In the genomic region with DNA sequence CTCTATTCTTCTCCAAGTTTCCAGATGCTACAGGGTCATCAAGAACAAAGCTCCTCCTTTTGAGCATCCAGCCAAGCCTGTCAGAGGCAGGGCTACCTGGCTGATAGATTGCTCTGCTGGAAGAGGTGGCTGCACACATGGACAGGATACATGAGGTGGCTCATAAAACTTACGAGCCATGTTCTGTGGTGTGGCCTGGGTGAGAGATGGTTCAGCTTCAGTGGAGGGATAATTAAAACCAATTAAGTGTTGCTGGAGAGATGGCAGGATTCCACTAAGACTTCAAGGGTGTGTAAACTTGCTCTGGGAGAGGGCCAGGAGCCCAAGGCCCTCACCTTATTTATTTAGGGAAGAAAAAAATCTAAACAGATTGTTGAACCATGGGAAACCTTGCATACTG, we compare ENCODE assay signal across 21 mouse cellular contexts.
DNase-seq lines count a peak whose midpoint lies in the region; ATAC-seq and TF ChIP-seq lines count a peak whose summit lies in the region.
"Had no signal": no experiment of that assay in that cellular context is flagged by ENCODE, and none has a peak within 500 bp of the region (broad histone marks: within the 10 kb centered on the region; RNA-seq: fewer than 3 reads in every experiment).

No protein-coding gene starts in this region.

- POLR2A ChIA-PET in Patski (lab: Charles Lee) = interaction anchor here (0.7 kb wide), 1 partner anchor 29 kb away, joined by 3 read pairs; no protein-coding TSS in a partner anchor

- no peak for TF ChIP-seq CTCF in kidney, postnatal 0 days (IDR thresholded peaks at IDR 0.05; ENCODE audit: low read depth)
- TF ChIP-seq CTCF in Patski (IDR thresholded peaks at IDR 0.05) = no peak

- peak; percentile 90 for ATAC-seq in kidney, embryonic 15.5 days (replicated peaks; ENCODE audit: low FRiP score)
- ATAC-seq in kidney, postnatal 0 days (replicated peaks; ENCODE audit: low FRiP score, low read depth) = peak; percentile 54
- peak; percentile 17 for ATAC-seq in Patski
- ATAC-seq: activated CD4-positive, CD25-positive, alpha-beta regulatory T cell, adult 4 months; forebrain, embryonic 13.5 days; forebrain, embryonic 15.5 days; forebrain, postnatal 0 days had no signal

- H3K4me3 ChIP-seq in kidney, embryonic 15.5 days (replicated peaks) = no peak overlapping the region
- H3K4me3 ChIP-seq in kidney, postnatal 0 days (replicated peaks; ENCODE audit: low read depth, low read length) = no peak overlapping the region
- H3K4me3 ChIP-seq: embryonic facial prominence, embryonic 10.5 days; embryonic facial prominence, embryonic 12.5 days; forebrain, embryonic 13.5 days; forebrain, embryonic 15.5 days had no signal

- CTCF ChIA-PET in Patski (lab: Charles Lee) = no interaction called here

- peaks cover 7% of the 10 kb centered on the region for H3K4me1 ChIP-seq in kidney, embryonic 15.5 days
- no peaks in the 10 kb centered on the region for H3K4me1 ChIP-seq in kidney, postnatal 0 days (replicated peaks; ENCODE audit: insufficient read depth, low read length)
- H3K4me1 ChIP-seq: forebrain, embryonic 15.5 days had no signal

- no peaks in the 10 kb centered on the region for H3K9me3 ChIP-seq in kidney, embryonic 15.5 days (replicated peaks)
- H3K9me3 ChIP-seq in kidney, postnatal 0 days (replicated peaks; ENCODE audit: low read length) = no peaks in the 10 kb centered on the region
- H3K9me3 ChIP-seq: embryonic facial prominence, embryonic 10.5 days; embryonic facial prominence, embryonic 12.5 days; forebrain, embryonic 13.5 days; forebrain, embryonic 15.5 days had no signal

- DNase-seq in heart, adult 11 months = peak; percentile 70
- no peak for DNase-seq in heart, postnatal 4 days
- DNase-seq in kidney, postnatal 36 days = no peak
- DNase-seq in kidney, postnatal 0 days (ENCODE audit: low spot score) = peak; percentile 53
- no peak for DNase-seq in kidney, adult 11 months
- DNase-seq in Patski (ENCODE audit: low read depth, low spot score) = peak; percentile 65
- no peak for DNase-seq in gastrocnemius, adult 8-10 months (ENCODE audit: low spot score in 2 of 2)
- DNase-seq: adrenal gland, adult 8-10 months; adrenal gland, postnatal 14 days; adrenal gland, postnatal 36 days; cerebellum, adult 11-12 months; cerebellum, adult 8-10 months; cerebellum, adult 9-11 months; cerebellum, postnatal 25 days; forebrain, postnatal 0 days had no signal

- no peaks in the 10 kb centered on the region for H3K36me3 ChIP-seq in kidney, embryonic 15.5 days
- H3K36me3 ChIP-seq in kidney, postnatal 0 days (ENCODE audit: insufficient read depth, low read length) = no peaks in the 10 kb centered on the region
- H3K36me3 ChIP-seq: embryonic facial prominence, embryonic 10.5 days; embryonic facial prominence, embryonic 12.5 days; forebrain, embryonic 15.5 days had no signal

- WGBS in kidney, embryonic 15.5 days = 34% methylated on average over 1 of the region's 1 CpGs
- 28% methylated on average over 1 of the region's 1 CpGs for WGBS in kidney, postnatal 0 days

- no peak overlapping the region for H3K9ac ChIP-seq in kidney, embryonic 15.5 days
- no peak overlapping the region for H3K9ac ChIP-seq in kidney, postnatal 0 days (ENCODE audit: low read depth, low read length)
- H3K9ac ChIP-seq: embryonic facial prominence, embryonic 12.5 days; forebrain, embryonic 13.5 days; forebrain, embryonic 15.5 days; forebrain, postnatal 0 days had no signal

- in situ Hi-C loops in Patski (cut with MboI; ENCODE audit: low pct_unique_long_range_greater_than_20kb) = loop anchor here (25.0 kb wide), 1 partner anchor 362 kb away; no protein-coding TSS in a partner anchor

- no peak overlapping the region for H3K27ac ChIP-seq in kidney, embryonic 15.5 days
- H3K27ac ChIP-seq in kidney, postnatal 0 days = no peak overlapping the region
- H3K27ac ChIP-seq: embryonic facial prominence, embryonic 10.5 days; embryonic facial prominence, embryonic 12.5 days; forebrain, embryonic 13.5 days; forebrain, embryonic 15.5 days had no signal

- no peak overlapping the region for H3K4me2 ChIP-seq in kidney, embryonic 15.5 days
- H3K4me2 ChIP-seq in kidney, postnatal 0 days (ENCODE audit: low read length) = no peak overlapping the region
- H3K4me2 ChIP-seq: embryonic facial prominence, embryonic 12.5 days; forebrain, embryonic 13.5 days; forebrain, embryonic 15.5 days had no signal

- peaks cover 51% of the 10 kb centered on the region for H3K27me3 ChIP-seq in kidney, embryonic 15.5 days
- H3K27me3 ChIP-seq in kidney, postnatal 0 days (ENCODE audit: insufficient read depth, low read length) = peaks cover 3% of the 10 kb centered on the region; the same call in 1 of the 2 replicates
- H3K27me3 ChIP-seq in Patski = no peaks in the 10 kb centered on the region
- H3K27me3 ChIP-seq: embryonic facial prominence, embryonic 12.5 days; forebrain, embryonic 13.5 days; forebrain, embryonic 15.5 days had no signal

Comparison
In these comparisons a context has a peak if more than half of its experiments do, and no peak if none do; other contexts are left out.
1. DNase-seq: peak in heart, adult 11 months (single experiment), kidney, postnatal 0 days (single experiment) and Patski (single experiment); none in heart, postnatal 4 days (single experiment), kidney, postnatal 36 days (0 of 2), kidney, adult 11 months (single experiment) and gastrocnemius, adult 8-10 months (0 of 2).
2. ATAC-seq: peak in every context shown above with its lines; median percentile 90 in kidney, embryonic 15.5 days; 54 in kidney, postnatal 0 days; 17 in Patski.